Mouse (Mus musculus): ENCODE measurements around the gene Prep.
"Not testable (repeated sequence)": the region's sequence is repeated elsewhere in the genome, so short reads cannot be mapped to it uniquely, and the experiment has no call there.

DNA sequence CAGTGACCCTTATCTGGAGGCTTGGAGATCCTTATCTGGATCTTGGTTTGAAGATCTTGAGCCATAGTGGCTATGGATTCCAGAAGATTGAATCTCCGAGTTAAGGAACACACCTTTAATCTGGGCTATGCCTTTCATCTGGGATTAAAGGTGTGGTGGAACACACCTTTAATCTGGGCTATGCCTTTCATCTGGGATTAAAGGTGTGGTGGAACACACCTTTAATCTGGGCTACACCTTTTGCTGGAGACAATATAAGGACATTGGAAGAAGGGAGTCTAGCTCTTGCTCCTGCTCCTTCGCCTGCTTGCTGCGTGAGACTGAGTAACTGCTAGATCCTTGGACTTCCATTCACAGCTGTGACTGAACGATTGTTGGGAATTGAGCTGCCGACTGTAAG is 110.8 kb downstream of the Prep start, which contains the start of gene Popdc3:
- not testable (repeated sequence) for TF ChIP-seq USF1 (IDR thresholded peaks at IDR 0.05; ENCODE audit: low read depth); SRF (IDR thresholded peaks at IDR 0.05; ENCODE audit: control insufficient read depth, insufficient read length, low read depth)
